Mouse (Mus musculus) adrenal gland, postnatal 25 days (tissue): ENCODE results near the gene Ascl4. TPM values are rescaled to one million over a fixed set of nuclear protein-coding genes. Genes with fewer than 3 reads are reported as not detected.

Source experiments
- DNase-seq: peaks from one replicate; pipeline ENCODE4 v3.0.0; 2021; ENCODE audit warnings: mixed read lengths
- total RNA-seq: library from RNA; stranded (reverse); gene quantifications from 2 replicates; pipeline ENCODE4 v1.2.3, GENCODE M21; 2021

Ascl4 gene
- total RNA-seq, 1 experiment from 2014 or later = not detected

DNA sequence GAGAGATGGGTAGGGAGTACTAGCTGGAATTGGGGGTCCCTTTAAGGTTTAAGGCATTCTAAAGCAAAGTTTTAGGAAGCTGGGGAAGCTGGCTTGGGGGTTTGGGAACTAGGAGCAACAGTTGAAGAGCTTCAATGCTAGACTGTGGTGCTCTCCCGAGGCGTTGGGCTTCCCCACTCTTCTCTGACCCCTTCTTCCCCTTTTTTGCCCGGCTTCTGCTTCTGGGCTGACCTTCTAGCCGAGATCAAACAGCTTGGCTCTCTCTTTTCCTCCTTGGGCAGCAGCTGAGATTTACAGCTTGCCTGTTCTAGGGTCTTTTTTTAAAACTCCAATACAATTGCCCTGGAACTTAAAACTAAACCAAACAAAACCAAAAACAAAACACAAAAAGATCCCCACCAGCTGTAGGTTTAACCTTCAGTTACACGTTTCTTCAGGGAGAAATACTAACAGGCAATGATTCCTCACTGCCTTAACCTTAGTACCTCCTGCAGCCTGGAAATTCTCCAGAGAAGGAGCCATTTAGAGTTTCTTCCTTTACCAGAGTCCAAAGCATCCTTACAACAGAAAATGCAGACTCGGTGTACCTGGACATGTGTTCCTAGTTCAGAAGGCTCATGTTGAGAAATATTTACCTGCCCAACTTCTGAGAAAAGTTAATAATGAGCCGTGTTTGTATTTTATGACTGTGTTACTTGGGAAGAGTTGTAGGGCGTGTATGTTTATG lies 42.6 kb downstream of the Ascl4 start:
- no peak for DNase-seq

DNA sequence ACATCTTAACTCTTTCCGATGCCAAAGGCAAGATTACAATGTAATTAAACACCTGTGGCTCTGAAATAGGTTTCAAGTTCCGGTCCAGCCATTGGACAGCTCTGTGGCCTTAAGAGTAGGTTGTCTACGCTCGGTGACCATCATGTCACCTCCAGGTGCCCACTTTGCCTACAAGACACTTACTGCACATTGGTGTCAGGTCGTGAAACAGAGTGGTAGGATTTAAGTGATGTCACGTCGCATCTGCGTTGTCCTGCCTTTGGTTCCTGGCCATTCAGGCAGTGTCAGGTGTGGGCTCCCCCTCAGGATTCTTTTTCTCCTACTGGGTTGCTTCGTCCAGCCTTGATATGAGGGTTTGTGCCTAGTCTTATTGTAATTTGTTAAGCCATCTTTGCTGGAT lies 44.3 kb downstream of the Ascl4 start:
- DNase-seq = no peak

DNA sequence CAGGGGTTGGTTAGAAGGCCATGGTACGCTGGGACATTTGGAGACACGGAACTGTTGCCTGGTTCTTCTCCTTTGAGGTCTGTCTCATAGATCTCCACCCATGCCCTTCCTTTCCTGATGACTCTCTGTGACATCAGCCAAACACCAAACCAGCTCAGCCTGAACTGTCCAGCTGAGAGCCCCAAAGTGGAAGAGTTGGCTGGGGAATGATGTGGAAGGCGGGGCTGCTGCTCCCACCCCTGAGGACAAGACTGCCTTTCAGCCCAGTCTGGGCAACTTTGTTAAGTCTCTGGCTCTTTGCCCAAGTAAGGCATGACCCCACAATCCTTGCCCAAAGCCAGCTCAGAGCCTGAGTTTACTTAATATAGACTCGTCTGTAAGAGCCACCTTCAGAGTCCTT lies 45.4 kb downstream of the Ascl4 start:
- DNase-seq = no peak

DNA sequence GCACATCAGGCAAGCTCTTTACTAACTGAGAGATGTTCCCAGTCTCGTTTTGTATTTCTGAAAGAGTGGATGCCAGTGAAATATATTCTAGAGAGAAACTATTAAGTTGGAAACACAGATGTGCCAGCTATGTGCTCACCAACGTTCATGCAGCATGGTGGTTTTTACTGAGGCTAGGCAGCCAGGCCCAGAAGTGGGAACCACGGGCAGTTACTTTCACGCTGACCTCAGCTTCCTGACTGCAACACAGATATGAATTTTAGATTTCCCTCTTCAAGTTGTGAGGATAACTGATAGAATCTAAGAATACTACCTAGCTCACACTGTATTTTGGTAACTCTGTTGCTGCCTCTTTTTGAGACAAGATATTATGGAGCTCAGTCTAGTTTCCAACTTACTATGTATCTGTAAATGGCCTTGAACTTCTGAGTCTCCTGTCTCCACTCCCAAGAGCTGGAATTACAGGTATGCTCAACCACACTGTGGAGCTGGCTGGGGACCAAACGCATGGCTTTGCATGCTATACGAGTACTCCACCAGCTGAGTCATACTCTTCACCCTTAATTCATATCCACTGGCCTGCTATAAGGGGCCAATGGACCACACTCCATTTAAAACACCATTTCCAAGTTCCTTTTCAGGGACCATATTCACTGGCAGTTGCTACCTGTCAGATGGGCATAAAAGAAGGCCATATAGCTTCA lies 62.1 kb downstream of the Ascl4 start:
- no peak for DNase-seq

DNA sequence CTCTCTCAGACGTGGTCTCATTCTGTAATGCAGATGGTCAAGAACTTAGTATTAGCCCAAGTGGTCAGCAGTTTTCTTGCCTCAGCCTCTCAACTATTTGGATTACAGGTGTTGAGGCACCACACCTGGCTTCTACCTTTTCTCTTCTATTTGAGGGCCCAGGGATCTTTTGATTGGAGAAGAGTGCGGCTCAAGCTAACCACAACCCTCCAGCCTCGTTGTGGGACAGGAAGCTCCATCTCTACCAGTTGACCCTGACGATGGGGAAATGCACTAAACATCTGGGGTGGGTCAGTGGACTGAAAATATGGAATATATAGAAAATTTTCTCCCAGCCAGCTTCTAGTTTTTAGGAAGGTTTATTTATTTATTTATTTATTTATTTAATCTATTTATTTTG lies 64.9 kb downstream of the Ascl4 start:
- DNase-seq = no peak

DNA sequence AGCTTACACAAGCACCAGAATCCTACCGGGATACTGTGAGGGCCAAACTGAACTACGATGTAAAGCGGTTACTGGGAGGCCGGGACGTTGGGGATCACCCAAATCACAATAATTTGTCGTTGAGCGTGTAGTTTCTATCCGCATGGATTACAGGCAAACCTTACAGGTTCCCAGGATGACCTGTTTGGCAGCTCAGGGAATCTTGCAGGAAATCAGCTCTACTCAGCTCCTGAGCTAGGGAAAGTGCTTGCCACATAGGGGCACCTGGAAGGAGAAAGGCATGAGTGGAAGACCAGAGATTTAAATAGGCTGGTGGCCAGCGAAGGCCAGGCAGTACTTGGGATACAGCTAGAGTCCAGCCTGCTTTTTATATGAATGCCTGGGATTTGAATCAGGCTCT lies 66.4 kb downstream of the Ascl4 start:
- no peak for DNase-seq

DNA sequence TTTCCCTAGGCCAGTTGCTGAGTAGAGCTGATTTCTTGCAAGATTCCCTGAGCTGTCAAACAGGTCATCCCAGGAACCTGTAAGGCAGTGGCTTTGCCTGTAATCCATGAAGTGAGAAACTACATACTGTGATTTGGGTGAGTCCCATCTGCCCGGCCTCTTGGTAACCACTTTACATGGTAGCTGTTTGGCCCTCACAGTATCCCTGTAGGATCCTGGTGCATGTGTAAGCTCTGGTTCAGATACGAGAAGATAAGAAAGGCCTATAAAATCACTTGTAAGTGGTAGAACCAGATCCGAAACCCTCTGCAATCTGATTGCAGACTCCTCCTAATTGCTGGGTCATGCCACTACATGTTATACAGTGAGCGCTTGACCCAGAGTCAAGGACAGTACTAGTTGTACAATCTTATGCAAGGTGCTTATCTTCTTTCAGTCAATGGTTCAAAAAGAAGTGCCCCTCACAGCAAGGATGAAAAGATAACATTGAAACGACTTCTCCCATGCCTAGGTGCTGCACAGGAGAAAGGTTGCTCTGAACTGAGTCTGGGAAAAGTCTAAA lies 67.1 kb downstream of the Ascl4 start:
- no peak for DNase-seq

Other genes with a start within 250 kb of the Ascl4 start
- gene Pwp1, start 98.2 kb upstream of the Ascl4 start, total RNA-seq = 22.6 and 23.5 TPM in 2 replicates
- gene Prdm4, start 10.5 kb upstream of the Ascl4 start, total RNA-seq = 15.5 and 16.1 TPM in 2 replicates
- gene Rtcb, start 30.1 kb downstream of the Ascl4 start, total RNA-seq = 106 and 127 TPM in 2 replicates
- 1.4 and 2.2 TPM in 2 replicates for gene Bpifc, start 84.2 kb downstream of the Ascl4 start, total RNA-seq
- gene Fbxo7, start 94.3 kb downstream of the Ascl4 start, total RNA-seq = 25.2 and 32.5 TPM in 2 replicates